Mouse (Mus musculus): ENCODE measurements around the gene Lgals2. TPM values are rescaled to one million over a fixed set of nuclear protein-coding genes. Genes with fewer than 3 reads are reported as not detected.

The Lgals2 gene
- polyA plus RNA-seq, 1 experiment from 2014 or later = 9.5 TPM

GRCm38 (mm10) chr15:78813603-78814002 is 41.7 kb downstream of the Lgals2 start:
- Histone ChIP-seq H3K4me1 (replicated peaks) (peaks cover 10% of the 10 kb centered on the region), H3K36me3 (replicated peaks) (no peaks in the 10 kb centered on the region)

DNA sequence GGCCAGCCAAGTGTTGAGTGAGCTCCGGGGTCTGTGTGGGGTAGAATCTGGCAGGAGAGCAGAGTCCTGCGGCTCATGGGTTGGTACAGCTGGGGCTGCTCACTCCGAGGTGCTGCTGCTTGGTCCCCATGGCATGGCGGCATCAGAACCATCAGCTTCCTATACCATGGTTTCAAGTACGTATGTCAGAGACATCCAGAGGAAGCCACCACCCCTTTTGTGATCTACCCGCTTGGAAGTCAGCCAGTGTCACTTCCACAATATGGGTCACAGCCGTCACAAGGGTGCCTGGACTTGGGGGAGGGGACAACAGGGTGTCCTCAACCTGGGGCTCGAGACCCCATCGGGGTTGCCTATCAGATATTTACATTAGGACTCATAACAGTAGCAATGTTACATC is 45.2 kb downstream of the Lgals2 start:
- H3K4me1 ChIP-seq (replicated peaks) = peaks cover 2% of the 10 kb centered on the region
- no peaks in the 10 kb centered on the region for H3K9me3 ChIP-seq (replicated peaks)
- no peak overlapping the region for H3K9ac ChIP-seq
- no peak for ATAC-seq (ENCODE audit: insufficient read depth)
- H3K4me3 ChIP-seq (replicated peaks) = no peak overlapping the region
- WGBS (ENCODE audit: insufficient replicate concordance) = 47% methylated on average over 9 of the region's 9 CpGs
- H3K4me2 ChIP-seq = no peak overlapping the region
- no peaks in the 10 kb centered on the region for H3K36me3 ChIP-seq (replicated peaks)
- H3K27me3 ChIP-seq = peaks cover 18% of the 10 kb centered on the region
- H3K27ac ChIP-seq (replicated peaks) = no peak overlapping the region

More at GRCm38 (mm10) chr15:78813603-78814002, 41.7 kb downstream of the Lgals2 start:
- Histone ChIP-seq H3K27ac (replicated peaks) (no peak overlapping the region), H3K4me3 (replicated peaks) (no peak overlapping the region), H3K9me3 (replicated peaks) (no peaks in the 10 kb centered on the region), H3K9ac (no peak overlapping the region), H3K4me2 (no peak overlapping the region), H3K27me3 (no peaks in the 10 kb centered on the region)
- WGBS (ENCODE audit: insufficient replicate concordance) = 73% methylated on average over 4 of the region's 4 CpGs
- ATAC-seq (ENCODE audit: insufficient read depth) = no peak

GRCm38 (mm10) chr15:78809739-78810138 is 45.6 kb downstream of the Lgals2 start:
- ATAC-seq (ENCODE audit: insufficient read depth) = no peak
- no peak overlapping the region for H3K4me2 ChIP-seq
- H3K27ac ChIP-seq (replicated peaks) = no peak overlapping the region

GRCm38 (mm10) chr15:78808980-78809379 is 46.3 kb downstream of the Lgals2 start:
- ATAC-seq (ENCODE audit: insufficient read depth) = no peak
- H3K4me1 ChIP-seq (replicated peaks) = peaks cover 5% of the 10 kb centered on the region
- peaks cover 30% of the 10 kb centered on the region for H3K27me3 ChIP-seq
- H3K9ac ChIP-seq = no peak overlapping the region
- 77% methylated on average over 2 of the region's 2 CpGs for WGBS (ENCODE audit: insufficient replicate concordance)
- H3K27ac ChIP-seq (replicated peaks) = no peak overlapping the region
- H3K9me3 ChIP-seq (replicated peaks) = no peaks in the 10 kb centered on the region
- no peak overlapping the region for H3K4me2 ChIP-seq
- no peaks in the 10 kb centered on the region for H3K36me3 ChIP-seq (replicated peaks)
- no peak overlapping the region for H3K4me3 ChIP-seq (replicated peaks)

More at GRCm38 (mm10) chr15:78809739-78810138, 45.6 kb downstream of the Lgals2 start:
- peaks cover 22% of the 10 kb centered on the region for H3K27me3 ChIP-seq
- H3K4me1 ChIP-seq (replicated peaks) = no peaks in the 10 kb centered on the region
- H3K36me3 ChIP-seq (replicated peaks) = no peaks in the 10 kb centered on the region
- whole genome bisulfite sequencing (ENCODE audit: insufficient replicate concordance) = 55% methylated on average over 9 of the region's 9 CpGs
- no peaks in the 10 kb centered on the region for H3K9me3 ChIP-seq (replicated peaks)
- no peak overlapping the region for H3K9ac ChIP-seq
- no peak overlapping the region for H3K4me3 ChIP-seq (replicated peaks)

GRCm38 (mm10) chr15:78807141-78807540 is 48.2 kb downstream of the Lgals2 start:
- Histone ChIP-seq H3K27me3 (peaks cover 48% of the 10 kb centered on the region), H3K9me3 (replicated peaks) (no peaks in the 10 kb centered on the region), H3K4me3 (replicated peaks) (no peak overlapping the region), H3K4me1 (replicated peaks) (peaks cover 20% of the 10 kb centered on the region), H3K9ac (no peak overlapping the region), H3K4me2 (no peak overlapping the region), H3K27ac (replicated peaks) (no peak overlapping the region), H3K36me3 (replicated peaks) (no peaks in the 10 kb centered on the region)
- no peak for ATAC-seq (ENCODE audit: insufficient read depth)
- 62% methylated on average over 3 of the region's 3 CpGs for WGBS (ENCODE audit: insufficient replicate concordance)

GRCm38 (mm10) chr15:78806614-78807013 is 48.7 kb downstream of the Lgals2 start:
- H3K4me1 ChIP-seq (replicated peaks) = peaks cover 21% of the 10 kb centered on the region
- H3K9me3 ChIP-seq (replicated peaks) = no peaks in the 10 kb centered on the region
- peaks cover 53% of the 10 kb centered on the region for H3K27me3 ChIP-seq
- 20% methylated on average over 2 of the region's 2 CpGs for WGBS (ENCODE audit: insufficient replicate concordance)
- no peak overlapping the region for H3K27ac ChIP-seq (replicated peaks)
- H3K36me3 ChIP-seq (replicated peaks) = no peaks in the 10 kb centered on the region
- H3K4me3 ChIP-seq (replicated peaks) = no peak overlapping the region
- H3K4me2 ChIP-seq = no peak overlapping the region
- H3K9ac ChIP-seq = no peak overlapping the region
- no peak for ATAC-seq (ENCODE audit: insufficient read depth)

GRCm38 (mm10) chr15:78805351-78805750 is 50.0 kb downstream of the Lgals2 start:
- Histone ChIP-seq H3K9me3 (replicated peaks) (no peaks in the 10 kb centered on the region), H3K27ac (replicated peaks) (no peak overlapping the region), H3K27me3 (peaks cover 66% of the 10 kb centered on the region), H3K9ac (no peak overlapping the region), H3K36me3 (replicated peaks) (no peaks in the 10 kb centered on the region), H3K4me1 (replicated peaks) (peaks cover 26% of the 10 kb centered on the region), H3K4me2 (no peak overlapping the region), H3K4me3 (replicated peaks) (no peak overlapping the region)
- 42% methylated on average over 2 of the region's 2 CpGs for WGBS (ENCODE audit: insufficient replicate concordance)
- no peak for ATAC-seq (ENCODE audit: insufficient read depth)

GRCm38 (mm10) chr15:78804326-78804725 is 51.0 kb downstream of the Lgals2 start:
- Histone ChIP-seq H3K4me2 (peak overlapping the region; percentile 3; the same call in 1 of the 2 replicates), H3K9ac (no peak overlapping the region), H3K27ac (replicated peaks) (peak overlapping the region; percentile 64; the same call in 1 of the 2 replicates), H3K4me1 (replicated peaks) (peaks cover 26% of the 10 kb centered on the region), H3K9me3 (replicated peaks) (no peaks in the 10 kb centered on the region), H3K27me3 (peaks cover 67% of the 10 kb centered on the region), H3K4me3 (replicated peaks) (no peak overlapping the region), H3K36me3 (replicated peaks) (no peaks in the 10 kb centered on the region)
- ATAC-seq (ENCODE audit: insufficient read depth) = no peak
- WGBS (ENCODE audit: insufficient replicate concordance) = 12% methylated on average over 6 of the region's 6 CpGs

GRCm38 (mm10) chr15:78803499-78803900 is 51.8 kb downstream of the Lgals2 start:
- H3K9ac ChIP-seq = no peak overlapping the region
- H3K4me1 ChIP-seq (replicated peaks) = peaks cover 26% of the 10 kb centered on the region
- ATAC-seq (ENCODE audit: insufficient read depth) = no peak
- WGBS (ENCODE audit: insufficient replicate concordance) = 13% methylated on average over 8 of the region's 8 CpGs
- peaks cover 70% of the 10 kb centered on the region for H3K27me3 ChIP-seq
- peak overlapping the region; percentile 60 for H3K4me3 ChIP-seq (replicated peaks)
- 0 out of 2 replicates have a peak, but pooled peaks cover 2% of the 10 kb centered on the region for H3K36me3 ChIP-seq (replicated peaks)
- H3K4me2 ChIP-seq = peak overlapping the region; percentile 67
- H3K9me3 ChIP-seq (replicated peaks) = no peaks in the 10 kb centered on the region
- H3K27ac ChIP-seq (replicated peaks) = peak overlapping the region; percentile 64

- Histone ChIP-seq H3K4me1 (replicated peaks) (peaks cover 26% of the 10 kb centered on the region), H3K4me3 (replicated peaks) (peak within 1 kb of the TSS; percentile 60), H3K4me2 (peak within 1 kb of the TSS; percentile 67), H3K9me3 (replicated peaks) (no peaks in the 10 kb centered on the region), H3K27ac (replicated peaks) (peak within 1 kb of the TSS; percentile 64), H3K36me3 (replicated peaks) (0 out of 2 replicates have a peak, but pooled peaks cover 4% of the 10 kb centered on the region), H3K9ac (peak within 1 kb of the TSS; percentile 46), H3K27me3 (peaks cover 69% of the 10 kb centered on the region)
- ATAC-seq (ENCODE audit: insufficient read depth) = peak; percentile 66
- 1% methylated on average over 70 of the region's 70 CpGs for WGBS (ENCODE audit: insufficient replicate concordance)
These were observed 52.4 kb downstream of the Lgals2 start, which contains the start of gene Card10 for GRCm38 (mm10) chr15:78802776-78803391. TSS of gene Card10 (minus strand) at chr15:78803042.

GRCm38 (mm10) chr15:78801971-78802741 is 53.2 kb downstream of the Lgals2 start:
- peak; percentile 10; the same call in 1 of the 2 replicates for ATAC-seq (ENCODE audit: insufficient read depth)
- Histone ChIP-seq H3K27ac (replicated peaks) (peak overlapping the region; percentile 64), H3K9ac (peak overlapping the region; percentile 46)

More at GRCm38 (mm10) chr15:78801971-78802741, 53.2 kb downstream of the Lgals2 start:
- Histone ChIP-seq H3K36me3 (replicated peaks) (0 out of 2 replicates have a peak, but pooled peaks cover 4% of the 10 kb centered on the region), H3K9me3 (replicated peaks) (no peaks in the 10 kb centered on the region), H3K4me1 (replicated peaks) (peaks cover 26% of the 10 kb centered on the region), H3K4me3 (replicated peaks) (peak overlapping the region; percentile 60), H3K4me2 (peak overlapping the region; percentile 67), H3K27me3 (peaks cover 65% of the 10 kb centered on the region)
- WGBS (ENCODE audit: insufficient replicate concordance) = 4% methylated on average over 67 of the region's 67 CpGs

Measured in liver, embryonic 15.5 days (tissue).